Mouse (Mus musculus): ENCODE results near the gene Cacna1a.
"Not testable (repeated sequence)": the region's sequence is repeated elsewhere in the genome, so short reads cannot be mapped to it uniquely, and the experiment has no call there.

Cacna1a gene

DNA sequence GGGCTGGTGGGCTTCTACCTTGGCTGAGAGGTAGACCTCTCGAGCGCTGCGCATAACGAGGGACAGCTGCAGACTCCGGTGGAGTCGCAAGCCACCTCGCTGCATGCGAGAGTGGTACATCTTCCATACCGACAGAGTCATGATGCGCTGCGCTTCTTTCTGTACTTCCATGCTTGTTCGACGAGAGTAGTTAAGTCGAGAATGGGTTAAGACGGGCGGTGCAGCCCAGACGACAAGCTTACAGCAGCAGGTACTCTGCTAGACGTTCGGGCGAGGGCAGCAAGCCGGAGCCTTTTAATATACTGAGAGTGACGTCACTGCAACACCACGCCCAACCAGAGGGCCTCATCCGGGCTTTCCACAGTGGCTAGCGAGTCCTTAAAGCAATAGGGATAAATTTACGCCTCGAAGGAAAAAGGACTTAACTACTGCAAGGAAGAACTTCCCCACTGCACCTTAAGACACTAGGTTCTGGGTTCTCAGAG lies 274.4 kb downstream of the Cacna1a start, which contains the start of gene Ier2:
Gene Ier2 (minus strand): TSS at position 272 of the 485 bp plus-strand sequence.
- DNase-seq = peak; percentile 92

GRCm38 (mm10) chr8:84663483-84664327 lies 275.5 kb downstream of the Cacna1a start:
- DNase-seq = peak; percentile 94

DNA sequence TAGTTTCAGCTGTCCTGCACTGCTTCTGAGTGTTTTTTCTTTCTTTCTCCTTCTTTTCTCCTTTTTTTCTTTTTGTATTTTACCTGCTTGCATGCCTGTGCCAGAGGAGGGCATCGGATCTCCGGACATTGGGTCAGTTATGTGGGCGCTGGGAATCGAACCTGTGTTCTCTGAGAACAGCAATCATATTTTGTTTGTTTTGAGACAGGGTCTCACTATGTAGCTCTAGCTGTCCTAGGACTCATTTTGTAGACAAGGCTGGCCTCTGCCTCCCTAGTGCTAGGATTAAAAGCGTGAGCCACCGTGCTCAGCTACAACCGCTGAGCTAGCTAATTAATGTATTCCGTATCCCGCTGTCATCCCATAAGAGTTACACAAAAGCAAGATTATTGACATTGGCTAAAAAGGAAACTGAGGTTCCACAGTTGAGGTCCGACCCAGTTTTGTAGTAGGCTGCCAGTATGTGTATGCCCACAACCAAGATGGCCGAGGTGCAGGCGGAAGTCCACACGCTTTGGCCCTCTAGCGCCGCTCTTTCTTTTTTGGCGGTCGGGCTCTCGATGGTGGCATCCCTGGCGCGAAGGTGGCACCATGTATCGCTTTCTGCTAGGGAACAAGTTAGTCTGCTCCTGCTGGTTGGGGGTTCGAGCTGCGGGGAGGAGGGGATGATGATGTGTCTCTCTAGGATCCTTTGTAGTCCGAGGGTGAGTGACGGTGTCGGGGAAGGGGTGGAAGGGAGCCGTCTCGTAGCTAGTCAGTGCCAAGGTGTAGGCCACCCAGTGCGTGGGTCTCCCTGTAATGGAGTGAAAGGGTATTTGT lies 276.5 kb downstream of the Cacna1a start:
- peak; percentile 80 for DNase-seq

- no peak for DNase-seq
These were observed 277.2 kb downstream of the Cacna1a start for GRCm38 (mm10) chr8:84665385-84665893.

DNA sequence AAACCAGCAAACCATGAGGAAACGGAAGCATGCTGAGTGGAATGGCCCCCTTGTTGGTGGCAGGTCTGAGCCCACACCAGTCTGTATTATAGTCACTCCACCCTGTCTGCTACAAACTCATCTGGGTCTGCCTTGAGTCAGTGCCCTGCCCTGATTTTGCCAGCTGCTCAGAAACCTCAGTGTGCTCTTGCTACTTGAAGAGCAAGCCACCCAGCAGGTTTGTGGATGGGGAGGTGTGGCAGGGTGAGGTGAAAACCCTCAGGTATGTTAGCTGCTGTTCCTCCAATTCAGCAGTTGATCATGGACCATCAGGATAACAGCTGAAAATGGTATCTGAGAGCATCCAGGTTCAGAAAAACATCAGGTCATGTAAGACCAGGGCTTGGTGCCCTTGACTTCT lies 279.8 kb downstream of the Cacna1a start:
- DNase-seq = no peak

- no peak for DNase-seq
These were observed 280.7 kb downstream of the Cacna1a start for GRCm38 (mm10) chr8:84668731-84669485.

DNA sequence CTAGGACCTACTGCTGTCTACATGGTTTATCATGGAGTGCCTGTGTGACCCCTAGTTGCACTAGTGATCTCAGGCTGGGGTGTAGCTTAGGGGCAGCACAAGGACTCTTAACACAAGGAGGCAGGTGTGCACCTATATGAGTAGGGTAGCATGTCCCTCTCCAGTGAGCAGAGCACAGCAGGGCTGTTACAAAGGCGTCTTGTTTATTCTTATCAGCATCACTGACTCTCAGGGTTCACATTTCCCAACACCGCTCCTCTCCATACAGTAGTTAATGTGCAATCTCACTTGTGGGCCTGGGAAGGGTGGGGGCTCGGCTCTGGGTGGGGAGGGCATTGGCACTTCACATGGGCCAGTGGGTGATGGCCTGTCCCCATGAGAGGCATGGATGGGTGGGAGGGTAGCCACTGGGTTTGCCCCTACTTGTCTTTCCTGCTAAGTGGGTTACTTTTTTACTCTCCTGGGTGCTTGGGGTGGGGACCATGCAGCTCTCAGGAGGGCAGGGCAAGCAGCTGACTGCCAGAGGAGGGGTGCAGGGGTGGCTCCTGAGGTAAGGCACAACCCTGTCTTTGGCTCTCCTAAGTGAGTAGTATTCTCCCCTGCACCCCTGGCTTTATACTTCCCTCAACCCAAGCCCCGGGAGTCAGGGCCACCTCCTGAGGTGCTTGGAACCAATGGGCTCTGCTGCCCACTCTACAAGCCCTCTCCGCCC lies 282.2 kb downstream of the Cacna1a start:
- DNase-seq = not testable (repeated sequence)

DNA sequence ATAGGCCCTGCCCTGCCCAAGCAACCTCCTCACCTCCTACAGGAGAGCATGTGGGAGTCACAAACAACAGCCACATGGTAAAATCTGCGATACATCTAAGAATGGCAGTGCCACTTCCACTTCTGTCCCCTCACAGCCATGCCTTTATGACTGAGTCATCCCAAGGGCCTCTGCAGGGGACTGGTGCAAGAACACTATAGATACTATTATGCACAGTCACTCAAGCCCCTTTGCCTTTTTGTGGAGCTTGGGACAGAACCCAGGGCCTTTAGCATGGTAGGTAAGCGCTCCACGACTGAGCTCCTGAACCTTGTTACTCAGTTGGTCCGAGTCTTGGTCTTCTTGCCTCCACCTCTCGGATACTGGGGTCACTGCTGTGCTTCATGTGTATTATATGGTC lies 289.1 kb downstream of the Cacna1a start:
- DNase-seq = no peak

- no peak for DNase-seq
These were observed 293.2 kb downstream of the Cacna1a start for GRCm38 (mm10) chr8:84681476-84681875.

GRCm38 (mm10) chr8:84682257-84682656 lies 294.0 kb downstream of the Cacna1a start:
- DNase-seq = no peak

GRCm38 (mm10) chr8:84684537-84684936 lies 296.3 kb downstream of the Cacna1a start:
- no peak for DNase-seq

DNA sequence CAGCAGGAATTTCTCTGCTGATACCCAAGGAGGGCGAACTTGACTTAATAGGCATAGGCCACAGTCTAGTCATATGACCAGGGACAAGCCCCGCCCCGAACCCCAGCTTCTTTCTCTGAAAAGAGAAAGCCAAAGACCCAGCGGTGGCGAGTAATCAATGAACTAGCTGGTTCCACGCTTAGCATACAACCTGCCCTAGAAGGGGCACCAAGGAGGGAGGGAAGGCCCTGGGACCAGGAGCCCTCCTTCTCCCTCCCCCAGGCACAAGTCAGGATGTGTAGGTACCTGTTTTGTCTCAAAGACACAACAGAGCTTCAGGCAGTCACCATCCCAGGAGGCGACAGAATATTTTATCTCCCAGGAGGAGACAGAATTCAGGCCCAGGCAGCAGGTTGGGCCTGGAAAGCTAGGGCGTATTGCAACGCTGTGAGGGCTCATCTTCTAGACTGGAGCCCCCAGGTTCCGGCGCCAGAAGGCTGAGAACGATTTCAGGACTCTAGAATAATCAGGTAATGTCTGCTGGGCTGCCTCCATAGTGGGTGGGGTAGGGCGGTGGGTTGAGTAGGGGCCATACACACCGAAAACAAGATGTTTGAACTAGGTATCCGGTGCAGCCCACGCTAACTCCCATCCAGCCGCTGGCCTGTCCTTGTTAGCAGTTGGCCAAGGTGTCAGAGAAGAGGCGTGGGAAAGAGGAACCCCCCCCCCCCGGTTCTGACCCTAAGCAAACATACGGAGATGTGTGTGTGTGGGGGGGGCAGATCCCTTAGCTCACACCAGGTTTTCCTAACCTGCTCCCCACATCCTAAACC lies 298.2 kb downstream of the Cacna1a start, which contains the start of gene Trmt1:
Gene Trmt1 (plus strand): TSS at position 117 of the 812 bp plus-strand sequence.
- DNase-seq = peak; percentile 57

- DNase-seq = peak; percentile 67
These were observed 298.9 kb downstream of the Cacna1a start for GRCm38 (mm10) chr8:84687003-84687704.

DNA sequence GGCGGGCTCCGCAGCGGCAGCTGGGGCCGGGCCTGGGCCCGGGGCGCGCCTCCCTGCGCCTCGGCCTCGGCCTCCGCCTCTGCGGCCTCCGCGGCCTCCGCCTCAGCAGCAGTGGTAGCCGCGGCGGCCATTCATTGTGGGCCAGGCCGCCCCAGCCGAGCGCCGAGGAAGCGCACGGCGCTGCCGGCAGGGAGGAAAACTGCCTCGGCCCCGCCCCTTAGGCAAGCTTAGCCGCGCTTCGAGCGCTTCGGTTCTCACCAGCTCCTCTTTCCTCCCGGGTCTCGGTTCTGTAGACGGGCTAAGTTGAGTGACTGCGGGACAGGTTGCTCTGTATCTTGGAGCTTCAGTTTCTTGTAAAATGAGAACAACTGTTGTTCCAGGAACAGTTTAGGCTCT lies 299.5 kb downstream of the Cacna1a start, which contains the start of gene Nacc1:
Gene Nacc1 (minus strand): TSS at position 158 of the 396 bp plus-strand sequence.
- DNase-seq = peak; percentile 92

- DNase-seq = peak; percentile 89
These were observed 301.1 kb downstream of the Cacna1a start for GRCm38 (mm10) chr8:84689091-84689915.

All from thymus, postnatal 14 days (tissue).